Mouse (Mus musculus) frontal cortex, adult (tissue): ENCODE results near the gene Acat2.
"Not testable (repeated sequence)": the region's sequence is repeated elsewhere in the genome, so short reads cannot be mapped to it uniquely, and the experiment has no call there.

Experiments used
- ATAC-seq: cut with Nextera tagmentation; 2 replicates; pipeline ENCODE4 v1.9.2; 2017; ENCODE audit warnings: mild to moderate bottlenecking, moderate library complexity, mixed read lengths; ENCODE audit not compliant: low TSS enrichment

The Acat2 gene

GRCm38 (mm10) chr17:12960331-12960873 is at the start of gene Acat2:
Gene Acat2 (minus strand): TSS chr17:12960747.
- ATAC-seq: peak; percentile 96

- no peak for ATAC-seq
Observed at GRCm38 (mm10) chr17:13009887-13010286, 49.3 kb upstream of the Acat2 start.

GRCm38 (mm10) chr17:13008528-13008927 is 48.0 kb upstream of the Acat2 start:
- no peak for ATAC-seq

- peak; percentile 96 for ATAC-seq
Observed at GRCm38 (mm10) chr17:13007730-13008425, 47.3 kb upstream of the Acat2 start.

- ATAC-seq: no peak
Observed at GRCm38 (mm10) chr17:13006984-13007383, 46.4 kb upstream of the Acat2 start.

GRCm38 (mm10) chr17:13006546-13006945 is 46.0 kb upstream of the Acat2 start, which contains the start of gene Sod2:
Gene Sod2 (plus strand): TSS chr17:13006846.
- ATAC-seq: not testable (repeated sequence)

GRCm38 (mm10) chr17:13004436-13004835 is 43.9 kb upstream of the Acat2 start:
- ATAC-seq: not testable (repeated sequence)

GRCm38 (mm10) chr17:13002243-13002642 is 41.7 kb upstream of the Acat2 start:
- not testable (repeated sequence) for ATAC-seq

- ATAC-seq: no peak
Observed at GRCm38 (mm10) chr17:12999069-12999468, 38.5 kb upstream of the Acat2 start.

- ATAC-seq: no peak
Observed at GRCm38 (mm10) chr17:12997890-12998289, 37.3 kb upstream of the Acat2 start.

- ATAC-seq: 0 out of 2 replicates have a peak, but pooled peaks have one; percentile 39
Observed at GRCm38 (mm10) chr17:12996345-12996744, 35.8 kb upstream of the Acat2 start.

GRCm38 (mm10) chr17:12994069-12994468 is 33.5 kb upstream of the Acat2 start, which contains the start of gene Wtap:
Gene Wtap (minus strand): TSS chr17:12994169.
- no peak for ATAC-seq

- peak; percentile 86 for ATAC-seq
Observed at GRCm38 (mm10) chr17:12992470-12992991, 32.0 kb upstream of the Acat2 start.

- ATAC-seq: peak; percentile 78
Observed at GRCm38 (mm10) chr17:12991635-12992358, 31.2 kb upstream of the Acat2 start.

GRCm38 (mm10) chr17:12991194-12991634 is 30.7 kb upstream of the Acat2 start:
- ATAC-seq: no peak

GRCm38 (mm10) chr17:12990567-12991145 is 30.1 kb upstream of the Acat2 start:
- no peak for ATAC-seq

GRCm38 (mm10) chr17:12988096-12988495 is 27.5 kb upstream of the Acat2 start:
- not testable (repeated sequence) for ATAC-seq

- no peak for ATAC-seq
Observed at GRCm38 (mm10) chr17:12983988-12984387, 23.4 kb upstream of the Acat2 start.

GRCm38 (mm10) chr17:12978546-12978945 is 18.0 kb upstream of the Acat2 start:
- no peak for ATAC-seq

- ATAC-seq: no peak
Observed at GRCm38 (mm10) chr17:12973851-12974250, 13.3 kb upstream of the Acat2 start.

GRCm38 (mm10) chr17:12967173-12967572 is 6.6 kb upstream of the Acat2 start:
- ATAC-seq: no peak

- no peak for ATAC-seq
Observed at GRCm38 (mm10) chr17:12963476-12963875, 2.9 kb upstream of the Acat2 start.
